Mouse (Mus musculus): ENCODE measurements at regions not wholly inside any gene's neighbourhood (a gene's known extent, or its start where the extent isn't known, plus 50 kb on each side); places are given as distances from the start of the nearest gene placed in this dataset.
A peak's percentile ranks its signal among the peaks of the same experiment; 100 is the strongest.

DNA sequence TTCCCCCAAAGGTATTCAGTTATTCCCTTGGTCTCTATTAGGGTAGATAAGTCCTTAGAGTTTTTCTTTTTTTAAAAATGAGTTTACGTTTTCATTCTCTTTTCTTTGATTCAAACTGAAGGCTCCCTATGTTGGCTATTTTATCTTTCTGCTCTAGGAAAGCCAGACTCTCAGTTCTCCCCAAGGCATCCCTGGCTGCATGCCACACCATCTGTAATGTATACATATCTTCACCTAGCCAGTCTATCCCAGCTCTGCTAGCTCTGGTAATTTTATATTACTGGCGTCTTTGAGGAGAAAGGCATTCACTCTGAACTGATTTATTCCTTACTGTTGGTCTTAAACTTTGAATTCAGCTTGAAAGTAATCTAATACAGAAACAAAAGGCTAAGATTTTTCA lies 65.2 kb upstream of the Cabcoco1 start:
- no peak overlapping the region for H3K4me2 ChIP-seq
- no peaks in the 10 kb centered on the region for H3K27me3 ChIP-seq (replicated peaks)
- no peak overlapping the region for H3K27ac ChIP-seq (replicated peaks)
- no peak for ATAC-seq (ENCODE audit: extremely low read depth, insufficient number of reproducible peaks, low FRiP score, low TSS enrichment)
- H3K9me3 ChIP-seq: no peaks in the 10 kb centered on the region
- H3K36me3 ChIP-seq: no peaks in the 10 kb centered on the region
- H3K4me1 ChIP-seq: no peaks in the 10 kb centered on the region
- WGBS: 38% methylated on average over 2 of the region's 2 CpGs
- H3K4me3 ChIP-seq: no peak overlapping the region
- no peak overlapping the region for H3K9ac ChIP-seq

DNA sequence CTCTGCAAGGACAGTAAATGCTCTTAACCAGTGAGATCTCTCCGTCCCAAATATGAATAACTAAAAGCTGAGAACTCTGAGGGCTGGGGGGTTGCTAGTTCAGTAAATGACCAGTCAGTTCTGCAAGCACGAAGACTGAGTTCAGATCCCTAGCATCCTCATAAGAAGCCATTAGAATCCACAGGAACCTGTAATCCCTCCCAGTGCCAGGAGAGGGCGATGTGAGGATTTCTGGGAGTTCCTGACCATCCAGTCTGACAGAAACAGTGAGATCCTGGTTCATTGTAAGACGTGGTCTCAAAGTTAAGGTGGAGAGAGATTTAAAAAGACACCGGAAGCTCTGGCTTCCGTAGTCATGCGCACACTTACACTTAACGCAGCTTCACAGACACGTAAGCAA lies 70.2 kb upstream of the Cabcoco1 start:
- 74% methylated on average over 9 of the region's 9 CpGs for WGBS
- ATAC-seq (ENCODE audit: extremely low read depth, insufficient number of reproducible peaks, low FRiP score, low TSS enrichment): no peak
- H3K4me1 ChIP-seq: no peaks in the 10 kb centered on the region

DNA sequence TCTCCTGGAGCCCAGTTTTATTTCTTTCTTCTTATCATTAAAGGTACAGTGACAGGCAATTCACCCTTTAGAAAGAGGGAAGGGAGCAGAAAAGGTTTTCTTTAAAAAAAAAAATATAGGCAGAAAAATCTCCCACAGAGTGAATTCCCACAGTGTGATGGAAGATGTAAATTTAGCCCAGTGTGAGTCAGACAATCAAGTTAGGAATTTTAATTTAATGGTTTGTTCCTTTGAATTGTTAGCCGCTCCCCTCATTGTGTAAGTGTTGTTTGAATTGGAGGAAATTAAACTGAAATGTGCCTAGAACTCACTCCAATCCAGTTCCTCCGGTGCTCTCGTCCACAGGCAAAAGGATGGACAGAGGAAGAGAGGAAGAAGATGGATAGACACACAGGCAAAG lies 71.0 kb upstream of the Cabcoco1 start:
- H3K4me2 ChIP-seq: no peak overlapping the region
- H3K9me3 ChIP-seq: no peaks in the 10 kb centered on the region
- H3K4me3 ChIP-seq: no peak overlapping the region
- H3K9ac ChIP-seq: no peak overlapping the region
- H3K27ac ChIP-seq (replicated peaks): no peak overlapping the region
- H3K4me1 ChIP-seq: no peaks in the 10 kb centered on the region
- ATAC-seq (ENCODE audit: extremely low read depth, insufficient number of reproducible peaks, low FRiP score, low TSS enrichment): no peak
- no peaks in the 10 kb centered on the region for H3K27me3 ChIP-seq (replicated peaks)
- H3K36me3 ChIP-seq: no peaks in the 10 kb centered on the region
- WGBS: 67% methylated on average over 3 of the region's 3 CpGs

More for the DNA sequence above, 70.2 kb upstream of the Cabcoco1 start:
- Histone ChIP-seq H3K9ac (no peak overlapping the region), H3K9me3 (no peaks in the 10 kb centered on the region), H3K36me3 (no peaks in the 10 kb centered on the region), H3K27ac (replicated peaks) (no peak overlapping the region), H3K4me2 (no peak overlapping the region), H3K4me3 (no peak overlapping the region), H3K27me3 (replicated peaks) (no peaks in the 10 kb centered on the region)

DNA sequence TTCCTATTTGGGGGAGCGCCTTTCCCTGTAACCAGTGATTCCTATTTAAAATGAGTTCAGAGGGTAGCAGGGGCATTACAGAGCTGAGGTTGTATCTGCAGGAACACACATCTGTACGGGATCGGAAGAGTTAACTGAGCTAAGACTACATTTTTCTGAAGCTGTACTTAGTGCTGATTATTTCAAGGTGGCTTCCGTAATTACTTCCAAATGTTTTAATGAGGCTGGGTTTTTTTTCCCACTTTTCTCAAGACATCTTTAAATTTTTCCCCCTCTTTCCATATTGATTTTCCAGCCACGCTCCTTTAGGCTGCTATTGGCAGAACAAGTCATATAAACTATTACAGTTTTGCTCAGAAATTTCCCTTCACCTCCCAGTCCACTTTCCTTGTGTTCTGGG lies 82.1 kb upstream of the Cabcoco1 start:
- no peaks in the 10 kb centered on the region for H3K9me3 ChIP-seq
- no peak overlapping the region for H3K4me2 ChIP-seq
- no peaks in the 10 kb centered on the region for H3K36me3 ChIP-seq
- no peak overlapping the region for H3K4me3 ChIP-seq
- H3K27me3 ChIP-seq (replicated peaks): no peaks in the 10 kb centered on the region
- ATAC-seq (ENCODE audit: extremely low read depth, insufficient number of reproducible peaks, low FRiP score, low TSS enrichment): no peak
- WGBS: 79% methylated on average over 5 of the region's 5 CpGs
- no peak overlapping the region for H3K27ac ChIP-seq (replicated peaks)
- H3K4me1 ChIP-seq: no peaks in the 10 kb centered on the region
- no peak overlapping the region for H3K9ac ChIP-seq

DNA sequence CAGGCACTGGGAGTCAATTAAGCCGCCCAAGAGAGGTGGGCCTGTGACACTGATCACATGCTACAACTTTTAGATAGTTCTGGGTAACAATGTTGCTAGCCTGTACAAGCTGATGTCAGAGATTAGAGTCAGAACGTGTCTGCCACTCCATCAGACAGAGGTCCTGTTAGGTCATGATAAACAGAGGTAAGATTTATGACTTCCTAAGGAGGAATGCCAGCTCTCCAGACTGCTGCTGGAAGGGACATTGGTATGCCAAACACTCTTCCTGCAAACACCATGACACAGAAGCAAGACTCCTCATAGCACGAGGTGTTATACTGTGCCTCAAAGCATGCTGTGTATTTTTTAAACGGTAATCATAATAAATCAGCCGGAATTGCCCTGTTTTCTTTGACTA lies 83.6 kb upstream of the Cabcoco1 start:
- no peak overlapping the region for H3K4me2 ChIP-seq
- no peak overlapping the region for H3K27ac ChIP-seq (replicated peaks)
- H3K27me3 ChIP-seq (replicated peaks): no peaks in the 10 kb centered on the region
- H3K36me3 ChIP-seq: no peaks in the 10 kb centered on the region
- no peaks in the 10 kb centered on the region for H3K9me3 ChIP-seq
- ATAC-seq (ENCODE audit: extremely low read depth, insufficient number of reproducible peaks, low FRiP score, low TSS enrichment): no peak
- WGBS: 52% methylated on average over 5 of the region's 5 CpGs
- no peak overlapping the region for H3K9ac ChIP-seq
- H3K4me1 ChIP-seq: no peaks in the 10 kb centered on the region
- H3K4me3 ChIP-seq: no peak overlapping the region

DNA sequence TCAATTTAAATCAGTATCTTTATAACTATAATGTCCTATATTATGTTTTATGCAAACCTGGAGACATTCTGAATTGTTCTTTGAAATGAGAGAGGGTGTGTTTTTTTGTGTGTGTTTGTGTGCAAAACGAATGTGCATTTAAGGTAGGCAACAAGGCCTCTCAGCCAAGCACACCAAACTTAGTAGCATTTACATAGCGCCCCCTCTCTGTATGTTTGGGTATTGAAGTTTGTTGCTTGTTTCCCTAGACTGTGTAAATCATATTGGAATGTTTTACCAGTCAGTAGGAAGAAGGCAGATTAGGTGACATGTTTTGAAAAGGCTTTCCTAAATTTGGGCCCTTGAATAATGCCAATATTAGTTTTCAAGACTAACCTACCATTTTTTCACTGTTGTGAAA lies 84.1 kb upstream of the Cabcoco1 start:
- H3K4me1 ChIP-seq: no peaks in the 10 kb centered on the region
- H3K27me3 ChIP-seq (replicated peaks): no peaks in the 10 kb centered on the region
- H3K4me3 ChIP-seq: no peak overlapping the region
- H3K4me2 ChIP-seq: no peak overlapping the region
- no peaks in the 10 kb centered on the region for H3K9me3 ChIP-seq
- no peak overlapping the region for H3K9ac ChIP-seq
- no peaks in the 10 kb centered on the region for H3K36me3 ChIP-seq
- WGBS: 38% methylated on average over 2 of the region's 2 CpGs
- H3K27ac ChIP-seq (replicated peaks): no peak overlapping the region
- ATAC-seq (ENCODE audit: extremely low read depth, insufficient number of reproducible peaks, low FRiP score, low TSS enrichment): no peak

DNA sequence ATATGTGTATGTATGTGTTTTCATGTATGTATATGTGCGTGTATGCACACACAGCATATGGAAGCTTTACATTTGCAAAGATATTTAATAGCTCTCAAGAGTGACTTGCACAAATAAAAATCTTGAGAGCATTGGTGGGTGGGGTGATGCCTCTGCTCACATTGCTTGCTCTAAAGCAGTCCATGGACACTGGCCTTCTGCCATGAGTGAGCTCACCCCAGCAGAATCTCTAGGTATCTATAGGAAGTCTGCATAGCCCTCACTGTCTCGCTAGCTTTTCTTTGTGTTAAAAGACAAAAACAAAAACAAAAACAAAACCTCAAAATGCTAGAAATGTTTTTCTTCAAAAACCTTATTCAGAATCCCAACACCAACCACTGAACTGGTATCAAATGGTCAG lies 87.8 kb upstream of the Cabcoco1 start:
- Histone ChIP-seq H3K4me1 (no peaks in the 10 kb centered on the region), H3K36me3 (no peaks in the 10 kb centered on the region), H3K27me3 (replicated peaks) (no peaks in the 10 kb centered on the region), H3K27ac (replicated peaks) (no peak overlapping the region), H3K9me3 (peaks cover 3% of the 10 kb centered on the region; the same call in 1 of the 2 replicates), H3K4me3 (no peak overlapping the region), H3K9ac (no peak overlapping the region), H3K4me2 (no peak overlapping the region)
- ATAC-seq (ENCODE audit: extremely low read depth, insufficient number of reproducible peaks, low FRiP score, low TSS enrichment): no peak
- 65% methylated on average over 2 of the region's 2 CpGs for WGBS

DNA sequence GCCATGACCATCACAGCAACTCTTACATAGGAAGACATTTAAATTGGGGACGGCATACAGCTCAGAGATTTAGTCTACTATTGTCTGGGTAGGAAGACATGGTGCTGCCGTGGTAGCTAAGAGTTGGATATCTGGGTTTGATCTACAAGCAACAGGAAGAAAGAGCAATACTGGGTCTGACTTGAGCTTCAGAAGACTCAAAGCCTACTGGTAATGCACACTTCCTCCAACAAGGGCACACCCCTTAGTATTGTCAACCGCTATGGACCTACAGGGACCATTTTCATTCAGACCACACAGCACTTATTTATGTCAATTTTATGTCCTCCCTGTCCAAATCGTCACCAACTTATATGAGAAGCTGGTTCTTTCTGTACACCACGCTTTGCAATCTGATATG lies 90.3 kb upstream of the Tmem26 start:
- no peaks in the 10 kb centered on the region for H3K27me3 ChIP-seq (replicated peaks)
- no peak overlapping the region for H3K27ac ChIP-seq (replicated peaks)
- no peak overlapping the region for H3K4me2 ChIP-seq
- no peaks in the 10 kb centered on the region for H3K36me3 ChIP-seq
- no peak overlapping the region for H3K9ac ChIP-seq
- H3K9me3 ChIP-seq: peaks cover 3% of the 10 kb centered on the region; the same call in 1 of the 2 replicates
- no peak for ATAC-seq (ENCODE audit: extremely low read depth, insufficient number of reproducible peaks, low FRiP score, low TSS enrichment)
- no peaks in the 10 kb centered on the region for H3K4me1 ChIP-seq
- no peak overlapping the region for H3K4me3 ChIP-seq
- WGBS: 73% methylated on average over 5 of the region's 5 CpGs

DNA sequence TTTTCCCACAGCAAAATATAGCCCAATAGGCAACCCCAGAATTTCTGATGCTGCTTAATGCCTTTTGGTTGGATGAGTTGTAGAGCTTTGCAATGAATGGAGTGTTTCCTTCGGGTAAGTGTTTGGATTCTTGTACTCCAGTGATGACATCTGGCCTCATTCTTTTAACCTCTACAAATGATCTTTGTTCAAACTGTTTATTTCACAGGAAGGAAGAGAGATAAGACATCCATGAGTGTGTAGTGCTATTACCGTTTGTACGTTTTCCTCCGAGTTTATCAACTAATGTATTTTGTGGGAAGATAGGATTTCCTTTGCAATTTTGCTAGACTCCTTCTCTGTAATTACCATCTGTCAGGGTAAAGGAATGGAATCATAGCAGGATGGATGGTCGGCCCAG lies 70.7 kb upstream of the Tmem26 start:
- Histone ChIP-seq H3K4me3 (no peak overlapping the region), H3K27me3 (replicated peaks) (no peaks in the 10 kb centered on the region), H3K27ac (replicated peaks) (no peak overlapping the region), H3K4me2 (no peak overlapping the region), H3K9ac (no peak overlapping the region), H3K36me3 (no peaks in the 10 kb centered on the region), H3K4me1 (no peaks in the 10 kb centered on the region), H3K9me3 (no peaks in the 10 kb centered on the region)
- 45% methylated on average over 5 of the region's 5 CpGs for WGBS
- no peak for ATAC-seq (ENCODE audit: extremely low read depth, insufficient number of reproducible peaks, low FRiP score, low TSS enrichment)

DNA sequence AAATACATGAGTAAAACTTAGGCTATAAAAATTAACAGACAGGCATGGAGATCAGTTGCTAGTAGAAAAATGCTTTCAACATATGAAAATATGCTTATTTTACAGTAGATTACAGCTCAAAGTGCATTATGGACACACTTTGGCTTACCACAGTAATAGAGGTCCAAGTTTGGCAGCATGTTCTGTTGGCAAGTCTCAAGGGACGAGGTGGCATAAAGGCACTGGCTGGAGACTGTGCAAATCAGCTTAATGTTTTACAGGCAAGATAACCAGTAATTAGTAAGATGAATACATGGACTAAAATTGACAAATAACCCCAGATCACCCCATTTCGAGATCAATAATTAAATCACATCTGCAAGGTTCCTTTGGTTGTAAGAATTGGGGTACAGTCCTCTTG lies 68.0 kb upstream of the Tmem26 start:
- Histone ChIP-seq H3K4me2 (no peak overlapping the region), H3K4me3 (no peak overlapping the region), H3K9ac (no peak overlapping the region), H3K27ac (replicated peaks) (no peak overlapping the region), H3K36me3 (no peaks in the 10 kb centered on the region), H3K9me3 (no peaks in the 10 kb centered on the region), H3K27me3 (replicated peaks) (no peaks in the 10 kb centered on the region), H3K4me1 (no peaks in the 10 kb centered on the region)
- ATAC-seq (ENCODE audit: extremely low read depth, insufficient number of reproducible peaks, low FRiP score, low TSS enrichment): no peak
- 64% methylated on average over 2 of the region's 2 CpGs for WGBS

DNA sequence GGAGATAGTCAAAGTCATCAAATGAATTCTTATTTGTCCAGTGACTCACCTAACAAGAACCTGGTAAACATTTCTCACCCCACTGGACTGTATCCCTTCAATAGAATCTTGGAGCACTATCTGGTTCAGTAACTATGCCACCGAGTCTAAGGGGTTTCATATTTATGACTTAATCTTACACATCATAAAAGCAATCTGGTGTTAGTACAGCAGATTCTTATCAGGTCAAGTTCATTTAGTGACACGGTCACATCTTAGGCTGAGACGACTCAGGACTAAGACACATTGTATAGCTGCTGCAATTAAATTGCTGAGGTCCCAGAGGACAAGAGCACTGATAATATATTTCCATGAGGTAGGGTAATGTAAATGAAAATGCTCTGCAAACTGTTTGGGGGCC lies 57.4 kb upstream of the Tmem26 start:
- Histone ChIP-seq H3K27ac (replicated peaks) (no peak overlapping the region), H3K9me3 (no peaks in the 10 kb centered on the region), H3K27me3 (replicated peaks) (no peaks in the 10 kb centered on the region), H3K4me2 (no peak overlapping the region), H3K36me3 (no peaks in the 10 kb centered on the region), H3K4me1 (peaks cover 12% of the 10 kb centered on the region), H3K9ac (no peak overlapping the region), H3K4me3 (no peak overlapping the region)
- 75% methylated on average over 3 of the region's 3 CpGs for WGBS
- no peak for ATAC-seq (ENCODE audit: extremely low read depth, insufficient number of reproducible peaks, low FRiP score, low TSS enrichment)

DNA sequence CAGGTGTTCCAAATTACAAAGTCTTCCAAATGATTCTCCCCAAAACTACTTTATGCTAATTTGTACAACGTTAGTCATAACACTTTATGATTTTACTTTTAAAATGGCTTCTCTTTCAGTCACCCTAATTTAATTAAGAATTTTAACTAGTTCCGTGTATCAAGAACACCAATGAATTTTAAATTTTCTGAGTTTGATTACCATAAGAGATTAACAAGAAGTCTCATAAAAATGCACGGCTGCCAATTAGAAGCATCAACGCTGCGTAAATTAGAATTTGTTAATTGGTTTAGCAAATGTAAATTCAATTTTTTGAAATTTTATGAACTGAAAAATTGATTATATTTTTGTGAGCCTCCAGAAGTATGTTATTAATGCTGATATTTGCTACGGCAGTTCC lies 54.1 kb upstream of the Tmem26 start:
- Histone ChIP-seq H3K4me1 (peaks cover 32% of the 10 kb centered on the region), H3K9ac (no peak overlapping the region), H3K9me3 (no peaks in the 10 kb centered on the region), H3K36me3 (no peaks in the 10 kb centered on the region), H3K27ac (replicated peaks) (no peak overlapping the region), H3K4me2 (no peak overlapping the region), H3K4me3 (no peak overlapping the region), H3K27me3 (replicated peaks) (no peaks in the 10 kb centered on the region)
- no peak for ATAC-seq (ENCODE audit: extremely low read depth, insufficient number of reproducible peaks, low FRiP score, low TSS enrichment)
- WGBS: 83% methylated on average over 6 of the region's 6 CpGs

DNA sequence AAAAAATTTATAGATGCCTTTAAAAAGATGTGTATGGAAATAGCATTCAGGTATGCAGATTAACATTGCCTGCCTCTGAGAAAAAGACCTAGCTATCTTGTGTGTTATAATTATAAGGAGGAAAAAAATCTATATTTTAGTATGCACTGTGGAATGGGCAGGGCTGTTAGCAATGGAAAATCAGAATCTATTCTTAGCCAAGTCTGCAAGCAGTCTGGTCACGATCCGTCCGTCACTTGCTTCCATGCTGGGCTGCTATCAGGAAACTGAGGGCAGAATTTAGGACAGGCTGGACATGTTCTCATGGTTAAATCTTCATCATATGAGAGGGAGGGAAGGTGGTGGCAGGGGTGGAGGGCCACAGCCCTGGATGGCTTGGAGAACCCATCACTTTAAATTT lies 53.5 kb upstream of the Tmem26 start:
- no peaks in the 10 kb centered on the region for H3K9me3 ChIP-seq
- peak overlapping the region; percentile 81 for H3K27ac ChIP-seq (replicated peaks)
- 14% methylated on average over 3 of the region's 3 CpGs for WGBS
- peak overlapping the region; percentile 61 for H3K9ac ChIP-seq
- no peaks in the 10 kb centered on the region for H3K27me3 ChIP-seq (replicated peaks)
- ATAC-seq (ENCODE audit: extremely low read depth, insufficient number of reproducible peaks, low FRiP score, low TSS enrichment): no peak
- H3K4me2 ChIP-seq: peak overlapping the region; percentile 54
- H3K4me3 ChIP-seq: peak overlapping the region; percentile 18
- H3K36me3 ChIP-seq: no peaks in the 10 kb centered on the region
- H3K4me1 ChIP-seq: peaks cover 32% of the 10 kb centered on the region

Data from heart, embryonic 13.5 days (tissue).